Mouse (Mus musculus) embryonic facial prominence, embryonic 11.5 days (tissue): ENCODE measurements around the gene Rbm28. TPM values are rescaled to one million over a fixed set of nuclear protein-coding genes. Genes with fewer than 3 reads are reported as not detected.

Experiments
- ATAC-seq: fragments of 200-750 bp; cut with Nextera tagmentation; replicated peaks from 2 replicates; pipeline ENCODE4 v1.8.0; 2017; ENCODE audit warnings: low read depth; ENCODE audit not compliant: insufficient number of reproducible peaks, low FRiP score, low TSS enrichment
- DNase-seq: peaks from one replicate; pipeline ENCODE4 v3.0.0-alpha.2; 2015; ENCODE audit warnings: low spot score
- H3K27ac ChIP-seq: fragments of 300-500 bp; sonication (generic); replicated peaks from 2 replicates; pipeline ENCODE4 v1.5.1; 2014; ENCODE audit warnings: mild to moderate bottlenecking, low read depth, low read length, control low read depth
- H3K27me3 ChIP-seq: fragments of 300-500 bp; sonication (generic); 2 replicates; pipeline ENCODE4 v1.6.1; 2014; ENCODE audit warnings: mild to moderate bottlenecking, low read length, moderate library complexity, mixed read lengths; ENCODE audit not compliant: control insufficient read depth, insufficient read depth
- H3K36me3 ChIP-seq: fragments of 300-500 bp; sonication (generic); replicated peaks from 2 replicates; pipeline ENCODE4 v1.6.1; 2014; ENCODE audit warnings: low read depth, mild to moderate bottlenecking, low read length, moderate library complexity, mixed read lengths; ENCODE audit not compliant: control insufficient read depth, insufficient read depth
- H3K4me1 ChIP-seq: fragments of 300-500 bp; sonication (generic); 2 replicates; pipeline ENCODE4 v1.6.1; 2014; ENCODE audit warnings: low read length, mixed read lengths; ENCODE audit not compliant: control insufficient read depth, insufficient read depth
- H3K4me2 ChIP-seq: fragments of 300-500 bp; sonication (generic); 2 replicates; pipeline ENCODE4 v1.6.1; 2014; ENCODE audit warnings: low read depth, mild to moderate bottlenecking, control low read depth, low read length, moderate library complexity
- H3K4me3 ChIP-seq: fragments of 300-500 bp; sonication (generic); 2 replicates; pipeline ENCODE4 v1.5.1; 2014; ENCODE audit warnings: low read depth, low read length, control low read depth
- H3K9ac ChIP-seq: fragments of 300-500 bp; sonication (generic); replicated peaks from 2 replicates; pipeline ENCODE4 v1.6.1; 2014; ENCODE audit warnings: mild to moderate bottlenecking, control low read depth, low read length
- H3K9me3 ChIP-seq: fragments of 300-500 bp; sonication (generic); replicated peaks from 2 replicates; pipeline ENCODE4 v1.6.1; 2016; ENCODE audit warnings: mild to moderate bottlenecking, low read length, inconsistent platforms, mixed read lengths; ENCODE audit not compliant: control insufficient read depth
- WGBS: fragments of 180-500 bp; shearing (Covaris S2); extraction: QIAGEN DNeasy Blood & Tissue Kit; methylation state at CpG from one replicate; pipeline ENCODE4 v1.1.7; 2014; 5-methylcytosine and 5-hydroxymethylcytosine counted together
- polyA plus RNA-seq: library from polyadenylated mRNA; unstranded; fragments of >200 nt; fragmentation: Nextera tagmentation; extraction: Ambion mirVana; gene quantifications from 2 replicates; pipeline ENCODE4 v1.2.1, GENCODE M21; 2014

Gene Rbm28
- polyA plus RNA-seq, 1 experiment from 2014 or later: 60.7 TPM

DNA sequence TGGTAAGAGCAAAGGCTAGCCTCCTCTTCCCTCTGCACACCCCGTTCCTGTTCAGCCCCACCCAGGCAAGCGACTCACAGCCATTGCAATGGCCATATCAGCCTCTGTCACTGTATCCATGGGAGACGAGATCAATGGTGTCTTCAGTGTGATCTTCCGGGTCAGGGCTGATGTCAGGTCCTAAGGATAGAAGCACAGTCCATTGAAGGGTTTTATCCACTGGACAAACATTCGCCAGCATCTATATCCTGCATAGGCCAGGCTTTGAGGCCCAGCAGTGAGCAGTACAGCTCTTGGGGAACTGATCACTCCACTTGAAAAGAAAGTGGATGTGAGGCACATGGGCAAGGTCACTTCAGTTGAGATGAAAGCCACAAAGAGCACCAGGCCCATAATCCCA lies 42.2 kb upstream of the Rbm28 start:
- no peak overlapping the region for H3K27ac ChIP-seq
- DNase-seq (no peak), ATAC-seq (no peak)
- H3K4me1 ChIP-seq: no peaks in the 10 kb centered on the region; the same call in 1 of the 2 replicates
- H3K9me3 ChIP-seq: no peaks in the 10 kb centered on the region
- no peak overlapping the region for H3K9ac ChIP-seq
- WGBS: 88% methylated on average over 5 of the region's 5 CpGs
- H3K36me3 ChIP-seq: no peaks in the 10 kb centered on the region; the same call in 1 of the 2 replicates
- no peak overlapping the region for H3K4me3 ChIP-seq
- no peaks in the 10 kb centered on the region for H3K27me3 ChIP-seq
- no peak overlapping the region for H3K4me2 ChIP-seq

- H3K27me3 ChIP-seq: no peaks in the 10 kb centered on the region
- no peak overlapping the region for H3K9ac ChIP-seq
- H3K4me3 ChIP-seq: no peak overlapping the region
- H3K27ac ChIP-seq: no peak overlapping the region
- DNase-seq: no peak
- no peak for ATAC-seq
- no peaks in the 10 kb centered on the region; the same call in 1 of the 2 replicates for H3K36me3 ChIP-seq
- 90% methylated on average over 10 of the region's 10 CpGs for WGBS
- H3K9me3 ChIP-seq: no peaks in the 10 kb centered on the region
- no peak overlapping the region for H3K4me2 ChIP-seq
- H3K4me1 ChIP-seq: no peaks in the 10 kb centered on the region; the same call in 1 of the 2 replicates
Observed at GRCm38 (mm10) chr6:29206006-29206405, 41.2 kb upstream of the Rbm28 start.

GRCm38 (mm10) chr6:29204932-29205614 lies 40.3 kb upstream of the Rbm28 start:
- 58% methylated on average over 15 of the region's 15 CpGs for WGBS
- Histone ChIP-seq H3K9ac (no peak overlapping the region), H3K4me1 (no peaks in the 10 kb centered on the region), H3K27me3 (no peaks in the 10 kb centered on the region), H3K27ac (no peak overlapping the region), H3K36me3 (no peaks in the 10 kb centered on the region; the same call in 1 of the 2 replicates), H3K9me3 (no peaks in the 10 kb centered on the region), H3K4me3 (no peak overlapping the region), H3K4me2 (no peak overlapping the region)
- DNase-seq: peak; percentile 79
- ATAC-seq: 0 out of 2 replicates have a peak, but pooled peaks have one; percentile 12

DNA sequence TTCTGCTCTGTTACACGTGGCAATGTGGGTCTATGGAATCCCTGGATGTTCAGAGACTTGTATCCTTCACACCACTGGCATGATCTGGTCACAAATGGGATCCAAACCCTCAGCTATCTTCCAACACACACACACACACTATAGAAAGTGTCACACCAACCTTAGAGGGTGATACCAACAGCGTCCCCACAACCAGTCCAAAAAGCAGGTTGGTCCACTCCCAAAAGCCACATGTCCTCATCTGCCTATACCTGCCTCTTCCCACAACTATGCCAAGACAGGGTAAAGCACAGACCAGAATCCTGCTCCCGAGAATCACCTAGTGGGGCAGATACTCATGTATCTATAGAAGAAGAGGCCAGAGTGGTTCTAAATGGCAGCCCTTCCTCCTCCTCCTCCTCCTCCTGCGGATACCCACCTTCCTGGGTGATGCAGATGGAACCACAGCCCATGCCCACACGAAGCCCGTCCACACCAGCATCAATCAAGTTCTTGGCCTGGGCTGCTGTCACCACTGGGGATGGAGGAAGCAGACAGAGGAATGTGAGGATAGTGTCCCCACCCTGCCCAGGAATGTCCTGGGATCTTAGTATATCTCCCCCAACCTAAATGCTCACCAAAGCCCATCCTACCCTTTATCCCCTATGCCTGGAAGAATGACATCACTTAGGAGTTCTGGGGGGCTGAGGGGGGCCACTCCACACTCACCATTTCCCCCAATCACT lies 39.2 kb upstream of the Rbm28 start:
- no peaks in the 10 kb centered on the region; the same call in 1 of the 2 replicates for H3K36me3 ChIP-seq
- no peaks in the 10 kb centered on the region for H3K9me3 ChIP-seq
- DNase-seq (no peak), ATAC-seq (no peak)
- no peak overlapping the region for H3K4me2 ChIP-seq
- 92% methylated on average over 6 of the region's 6 CpGs for WGBS
- no peak overlapping the region for H3K4me3 ChIP-seq
- H3K4me1 ChIP-seq: no peaks in the 10 kb centered on the region
- no peak overlapping the region for H3K9ac ChIP-seq
- no peak overlapping the region for H3K27ac ChIP-seq
- no peaks in the 10 kb centered on the region; the same call in 1 of the 2 replicates for H3K27me3 ChIP-seq

DNA sequence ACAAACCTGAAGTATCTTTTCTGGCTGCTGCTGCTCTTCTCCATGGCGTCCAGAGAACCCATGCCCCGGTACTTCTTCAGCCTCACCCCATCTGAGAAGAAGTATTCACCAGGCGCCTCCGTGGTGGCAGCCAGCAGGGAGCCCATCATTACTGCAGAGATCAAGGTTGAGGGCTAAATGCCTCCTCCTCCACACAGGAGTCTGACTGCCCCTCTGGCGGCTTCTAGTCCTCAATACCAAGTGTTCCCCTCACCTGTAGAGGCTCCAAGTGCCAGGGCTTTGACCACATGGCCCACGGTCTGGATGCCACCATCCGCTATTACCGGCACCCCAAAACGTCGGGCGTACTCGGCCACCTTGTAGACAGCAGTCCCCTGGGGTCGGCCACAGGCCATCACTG lies 38.3 kb upstream of the Rbm28 start:
- Histone ChIP-seq H3K27ac (no peak overlapping the region), H3K9me3 (no peaks in the 10 kb centered on the region), H3K27me3 (no peaks in the 10 kb centered on the region; the same call in 1 of the 2 replicates), H3K4me2 (no peak overlapping the region), H3K4me3 (no peak overlapping the region), H3K9ac (no peak overlapping the region), H3K4me1 (no peaks in the 10 kb centered on the region; the same call in 1 of the 2 replicates), H3K36me3 (no peaks in the 10 kb centered on the region; the same call in 1 of the 2 replicates)
- no peak for DNase-seq
- ATAC-seq: no peak
- WGBS: 88% methylated on average over 13 of the region's 13 CpGs

DNA sequence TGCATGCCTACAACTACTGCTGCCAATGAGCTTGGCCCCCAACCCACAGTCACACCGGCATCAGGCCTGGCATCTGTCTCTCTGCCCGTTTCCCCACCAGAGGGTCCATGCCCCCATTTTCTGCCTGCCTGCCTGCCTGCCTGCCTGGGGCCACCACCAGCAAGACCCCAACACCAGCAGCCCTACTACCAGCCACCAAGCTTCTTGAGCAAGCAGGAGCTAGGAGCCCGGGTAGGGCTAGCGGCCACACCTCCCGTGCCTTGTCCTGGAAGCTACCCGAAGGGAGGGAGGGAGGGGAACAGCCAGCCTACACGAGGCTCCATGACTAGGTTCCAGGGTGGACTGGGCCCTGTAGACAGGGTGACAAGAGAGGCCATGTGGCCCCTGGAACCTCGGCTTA lies 37.2 kb upstream of the Rbm28 start:
- DNase-seq (no peak), ATAC-seq (no peak)
- H3K9me3 ChIP-seq: no peaks in the 10 kb centered on the region
- H3K27ac ChIP-seq: no peak overlapping the region
- no peak overlapping the region for H3K4me2 ChIP-seq
- H3K9ac ChIP-seq: no peak overlapping the region
- no peaks in the 10 kb centered on the region; the same call in 1 of the 2 replicates for H3K36me3 ChIP-seq
- H3K27me3 ChIP-seq: no peaks in the 10 kb centered on the region; the same call in 1 of the 2 replicates
- H3K4me1 ChIP-seq: no peaks in the 10 kb centered on the region; the same call in 1 of the 2 replicates
- H3K4me3 ChIP-seq: no peak overlapping the region
- WGBS: 89% methylated on average over 8 of the region's 8 CpGs

DNA sequence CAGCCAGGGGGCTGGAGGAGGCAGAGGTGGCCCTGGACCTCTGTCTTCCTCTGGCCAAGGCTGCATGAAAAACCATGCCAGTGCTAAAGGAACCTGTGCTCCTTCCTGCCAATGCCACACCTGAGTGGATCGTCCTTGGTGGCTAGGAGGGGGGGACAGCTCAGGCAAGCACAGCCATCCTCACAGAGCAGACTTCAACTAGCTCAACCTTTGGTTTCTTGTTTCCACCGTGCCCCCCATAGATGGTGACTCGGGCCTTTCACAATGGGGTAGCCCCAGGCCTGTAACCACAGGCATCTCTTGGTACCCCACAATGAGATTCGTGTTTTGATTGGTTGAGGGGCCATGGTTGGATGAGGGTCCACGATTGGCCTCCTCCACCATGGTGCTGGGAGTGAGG lies 36.5 kb upstream of the Rbm28 start:
- Histone ChIP-seq H3K36me3 (no peaks in the 10 kb centered on the region; the same call in 1 of the 2 replicates), H3K27ac (no peak overlapping the region), H3K4me1 (no peaks in the 10 kb centered on the region; the same call in 1 of the 2 replicates), H3K4me3 (no peak overlapping the region), H3K4me2 (no peak overlapping the region), H3K9me3 (no peaks in the 10 kb centered on the region), H3K27me3 (no peaks in the 10 kb centered on the region; the same call in 1 of the 2 replicates), H3K9ac (no peak overlapping the region)
- 94% methylated on average over 5 of the region's 5 CpGs for WGBS
- DNase-seq: no peak
- no peak for ATAC-seq

- no peak overlapping the region for H3K27ac ChIP-seq
- no peaks in the 10 kb centered on the region for H3K36me3 ChIP-seq
- no peak overlapping the region for H3K4me3 ChIP-seq
- WGBS: 70% methylated on average over 3 of the region's 3 CpGs
- H3K9me3 ChIP-seq: no peaks in the 10 kb centered on the region
- no peak overlapping the region for H3K9ac ChIP-seq
- no peak for DNase-seq
- no peaks in the 10 kb centered on the region; the same call in 1 of the 2 replicates for H3K4me1 ChIP-seq
- no peaks in the 10 kb centered on the region; the same call in 1 of the 2 replicates for H3K27me3 ChIP-seq
- no peak for ATAC-seq
- no peak overlapping the region for H3K4me2 ChIP-seq
Observed at GRCm38 (mm10) chr6:29200496-29200895, 35.7 kb upstream of the Rbm28 start.
